Mouse (Mus musculus) forebrain, embryonic 10.5 days (tissue): ENCODE measurements around the gene Glis2. TPM values are rescaled to one million over a fixed set of nuclear protein-coding genes. Genes with fewer than 3 reads are reported as not detected.

Experiments
- DNase-seq: peaks from one replicate; pipeline ENCODE4 v3.0.0-alpha.2; 2017; ENCODE audit warnings: low spot score; ENCODE audit errors: extremely low spot score
- H3K27ac ChIP-seq: fragments of 300-500 bp; sonication (generic); 2 replicates; pipeline ENCODE4 v1.5.1; 2016; ENCODE audit warnings: mild to moderate bottlenecking
- H3K27me3 ChIP-seq: fragments of 300-500 bp; sonication (generic); 2 replicates; pipeline ENCODE4 v1.6.1; 2016; ENCODE audit warnings: mild to moderate bottlenecking; ENCODE audit not compliant: poor library complexity, severe bottlenecking
- H3K36me3 ChIP-seq: fragments of 300-500 bp; sonication (generic); replicated peaks from 2 replicates; pipeline ENCODE4 v1.6.1; 2016; ENCODE audit warnings: mild to moderate bottlenecking, moderate library complexity
- H3K4me1 ChIP-seq: fragments of 300-500 bp; sonication (generic); 2 replicates; pipeline ENCODE4 v1.6.1; 2016
- H3K4me3 ChIP-seq: fragments of 300-500 bp; sonication (generic); 2 replicates; pipeline ENCODE4 v1.5.1; 2016; ENCODE audit warnings: mild to moderate bottlenecking, moderate library complexity
- H3K9me3 ChIP-seq: fragments of 300-500 bp; sonication (generic); 2 replicates; pipeline ENCODE4 v1.6.1; 2016; ENCODE audit warnings: mild to moderate bottlenecking, moderate library complexity
- WGBS: fragments of 180-500 bp; shearing (Covaris S2); methylation state at CpG from one replicate; pipeline ENCODE4 v1.1.7; 2016; 5-methylcytosine and 5-hydroxymethylcytosine counted together
- polyA plus RNA-seq: library from polyadenylated mRNA; unstranded; fragments of >200 nt; fragmentation: Nextera tagmentation; extraction: Ambion mirVana; gene quantifications from 2 replicates; pipeline ENCODE4 v1.2.1, GENCODE M21; 2016

Glis2 gene
- polyA plus RNA-seq, 1 experiment from 2014 or later, result 23.2 TPM

DNA sequence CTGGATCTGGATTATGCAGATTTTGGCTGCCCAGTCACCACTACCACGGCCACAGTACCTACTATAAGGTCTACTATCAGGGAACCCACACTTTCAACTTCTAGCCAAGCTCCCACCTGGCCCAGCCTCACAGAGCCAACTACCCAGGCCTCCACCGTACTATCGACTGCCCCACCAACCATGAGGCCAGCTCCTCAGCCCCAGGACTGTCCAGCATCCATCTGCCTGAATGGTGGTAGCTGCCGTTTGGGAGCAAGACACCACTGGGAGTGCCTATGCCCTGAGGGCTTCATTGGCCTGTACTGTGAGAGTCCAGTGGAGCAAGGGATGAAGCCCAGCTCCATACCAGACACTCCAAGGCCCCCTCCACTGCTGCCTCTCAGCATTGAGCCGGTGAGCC lies 54.7 kb downstream of the Glis2 start:
- 89% methylated on average over 5 of the region's 5 CpGs for WGBS
- H3K4me1 ChIP-seq, result peaks cover 77% of the 10 kb centered on the region

DNA sequence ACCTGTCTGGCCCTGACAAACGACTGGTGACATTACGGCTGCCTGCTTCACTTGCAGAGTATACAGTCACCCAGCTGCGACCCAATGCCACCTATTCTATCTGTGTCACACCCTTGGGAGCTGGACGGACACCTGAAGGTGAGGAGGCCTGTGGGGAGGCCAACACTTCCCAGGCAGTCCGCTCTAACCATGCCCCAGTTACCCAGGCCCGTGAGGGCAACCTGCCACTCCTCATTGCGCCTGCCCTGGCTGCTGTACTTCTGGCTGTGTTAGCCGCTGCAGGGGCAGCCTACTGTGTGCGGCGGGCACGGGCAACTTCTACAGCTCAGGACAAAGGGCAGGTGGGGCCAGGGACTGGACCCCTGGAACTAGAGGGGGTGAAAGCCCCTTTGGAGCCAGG lies 55.2 kb downstream of the Glis2 start:
- Histone ChIP-seq H3K36me3 (peaks cover 71% of the 10 kb centered on the region), H3K4me1 (peaks cover 77% of the 10 kb centered on the region)
- no peak for DNase-seq

More for the DNA sequence above, 54.7 kb downstream of the Glis2 start:
- no peak for DNase-seq
- peaks cover 69% of the 10 kb centered on the region for H3K36me3 ChIP-seq
- peak overlapping the region; percentile 37; the same call in 1 of the 2 replicates for H3K27ac ChIP-seq
- H3K27me3 ChIP-seq, result no peaks in the 10 kb centered on the region
- no peak overlapping the region for H3K4me3 ChIP-seq
- no peaks in the 10 kb centered on the region for H3K9me3 ChIP-seq

DNA sequence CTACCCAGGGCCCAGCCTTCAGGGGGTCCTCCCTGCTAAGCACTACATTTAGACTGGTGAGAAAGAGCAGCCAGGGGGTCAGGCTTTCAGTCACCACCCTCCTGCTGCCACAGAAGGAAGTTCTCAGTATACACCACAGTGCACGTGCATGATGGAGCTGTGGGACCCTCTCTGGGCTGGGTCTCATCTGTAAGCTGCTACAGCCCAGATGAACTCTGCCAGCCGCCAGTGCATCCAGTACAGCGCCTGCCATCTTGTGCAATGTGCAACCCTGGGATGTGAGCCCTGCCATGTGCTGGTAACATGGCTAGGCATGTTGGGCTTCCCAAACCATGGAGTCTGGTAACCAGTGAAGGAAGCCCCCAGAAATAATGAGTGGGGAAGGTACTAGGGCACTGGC lies 55.6 kb downstream of the Glis2 start:
- Histone ChIP-seq H3K9me3 (no peaks in the 10 kb centered on the region), H3K4me3 (no peak overlapping the region), H3K27ac (no peak overlapping the region), H3K36me3 (peaks cover 75% of the 10 kb centered on the region), H3K4me1 (peaks cover 80% of the 10 kb centered on the region), H3K27me3 (no peaks in the 10 kb centered on the region)
- WGBS, result 90% methylated on average over 3 of the region's 3 CpGs
- no peak for DNase-seq

More for the DNA sequence above, 55.2 kb downstream of the Glis2 start:
- WGBS, result 93% methylated on average over 11 of the region's 11 CpGs
- Histone ChIP-seq H3K9me3 (no peaks in the 10 kb centered on the region), H3K27me3 (no peaks in the 10 kb centered on the region), H3K27ac (peak overlapping the region; percentile 37; the same call in 1 of the 2 replicates), H3K4me3 (no peak overlapping the region)

- 85% methylated on average over 1 of the region's 1 CpGs for WGBS
- H3K27ac ChIP-seq, result peak overlapping the region; percentile 81
- DNase-seq, result no peak
- peaks cover 84% of the 10 kb centered on the region for H3K4me1 ChIP-seq
- H3K27me3 ChIP-seq, result no peaks in the 10 kb centered on the region
- H3K36me3 ChIP-seq, result peaks cover 77% of the 10 kb centered on the region
- no peak overlapping the region for H3K4me3 ChIP-seq
- H3K9me3 ChIP-seq, result no peaks in the 10 kb centered on the region
Measured at GRCm38 (mm10) chr16:4651081-4651480, 56.6 kb downstream of the Glis2 start.

- Histone ChIP-seq H3K4me3 (no peak overlapping the region; the same call in 1 of the 2 replicates), H3K9me3 (no peaks in the 10 kb centered on the region), H3K27me3 (no peaks in the 10 kb centered on the region), H3K36me3 (peaks cover 75% of the 10 kb centered on the region), H3K4me1 (peaks cover 84% of the 10 kb centered on the region), H3K27ac (peak overlapping the region; percentile 81)
- DNase-seq, result peak; percentile 60
- WGBS, result 58% methylated on average over 7 of the region's 7 CpGs
Measured at GRCm38 (mm10) chr16:4651624-4652023, 57.1 kb downstream of the Glis2 start.

- no peaks in the 10 kb centered on the region for H3K9me3 ChIP-seq
- H3K36me3 ChIP-seq, result peaks cover 71% of the 10 kb centered on the region
- no peak overlapping the region for H3K4me3 ChIP-seq
- peaks cover 84% of the 10 kb centered on the region for H3K4me1 ChIP-seq
- H3K27me3 ChIP-seq, result no peaks in the 10 kb centered on the region
- no peak for DNase-seq
- peak overlapping the region; percentile 81 for H3K27ac ChIP-seq
- 69% methylated on average over 4 of the region's 4 CpGs for WGBS
Measured at GRCm38 (mm10) chr16:4652707-4653416, 58.3 kb downstream of the Glis2 start.

GRCm38 (mm10) chr16:4654706-4655105 lies 60.2 kb downstream of the Glis2 start:
- no peak for DNase-seq
- 87% methylated on average over 10 of the region's 10 CpGs for WGBS
- H3K36me3 ChIP-seq, result peaks cover 53% of the 10 kb centered on the region
- no peaks in the 10 kb centered on the region for H3K27me3 ChIP-seq
- peak overlapping the region; percentile 75 for H3K27ac ChIP-seq
- H3K9me3 ChIP-seq, result no peaks in the 10 kb centered on the region
- H3K4me3 ChIP-seq, result no peak overlapping the region
- H3K4me1 ChIP-seq, result peaks cover 82% of the 10 kb centered on the region

DNA sequence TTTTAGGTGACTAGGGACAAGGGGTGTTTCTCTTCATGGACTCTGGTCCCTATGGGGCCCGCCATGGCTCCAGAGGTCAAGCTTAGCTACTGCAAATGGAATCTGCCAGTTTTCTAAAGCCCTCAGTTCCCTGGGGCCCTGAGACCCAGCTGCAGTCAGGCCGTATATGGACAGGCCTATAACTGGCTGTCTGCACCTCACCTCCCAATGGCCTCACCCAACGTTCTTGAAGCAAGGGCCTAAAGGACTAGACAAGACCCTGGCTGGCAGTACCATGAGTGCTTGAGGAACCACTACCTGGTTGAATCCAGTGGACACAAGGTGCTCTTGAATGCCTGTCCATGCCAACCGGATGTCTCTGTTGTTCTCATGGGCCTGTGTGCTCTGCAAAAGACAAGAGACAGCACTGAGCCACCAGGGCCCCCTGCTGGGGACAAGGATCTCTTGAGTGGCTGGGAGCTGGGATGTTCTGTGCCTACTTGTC lies 60.8 kb downstream of the Glis2 start:
- no peak for DNase-seq
- Histone ChIP-seq H3K4me3 (no peak overlapping the region), H3K4me1 (peaks cover 82% of the 10 kb centered on the region), H3K36me3 (peaks cover 49% of the 10 kb centered on the region), H3K9me3 (no peaks in the 10 kb centered on the region), H3K27ac (peak overlapping the region; percentile 75), H3K27me3 (no peaks in the 10 kb centered on the region)
- WGBS, result 73% methylated on average over 4 of the region's 4 CpGs

GRCm38 (mm10) chr16:4655764-4656570 lies 61.5 kb downstream of the Glis2 start:
- Histone ChIP-seq H3K27me3 (no peaks in the 10 kb centered on the region), H3K27ac (peak overlapping the region; percentile 75), H3K9me3 (no peaks in the 10 kb centered on the region), H3K4me3 (no peak overlapping the region), H3K36me3 (peaks cover 50% of the 10 kb centered on the region), H3K4me1 (peaks cover 79% of the 10 kb centered on the region)
- no peak for DNase-seq
- 38% methylated on average over 11 of the region's 11 CpGs for WGBS

DNA sequence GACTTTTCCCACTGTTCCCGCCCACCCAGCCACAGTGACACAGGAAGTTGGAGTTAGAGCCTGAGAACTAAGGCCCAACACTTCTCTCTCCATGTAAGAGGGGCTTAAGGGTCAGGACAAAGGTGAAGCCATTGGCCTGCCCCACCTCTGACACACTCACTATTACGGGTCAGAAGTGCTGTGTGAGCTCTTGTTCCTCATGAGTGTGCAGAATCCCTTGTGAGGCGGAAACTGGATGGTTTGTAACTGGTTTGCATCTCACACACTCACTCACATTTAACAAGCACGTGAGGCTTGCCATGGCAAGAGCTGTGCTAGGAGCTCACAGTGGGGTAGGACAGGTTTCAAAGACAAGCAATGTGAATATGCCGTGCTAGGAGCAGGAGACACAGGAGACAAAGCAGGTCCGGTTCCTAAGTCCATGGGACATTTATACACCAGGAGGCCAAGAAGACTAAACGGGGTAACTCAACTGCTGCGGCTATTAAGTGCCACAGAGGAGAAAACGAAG lies 62.1 kb downstream of the Glis2 start:
- H3K36me3 ChIP-seq, result peaks cover 50% of the 10 kb centered on the region
- DNase-seq, result no peak
- H3K4me3 ChIP-seq, result no peak overlapping the region
- H3K9me3 ChIP-seq, result no peaks in the 10 kb centered on the region
- no peaks in the 10 kb centered on the region for H3K27me3 ChIP-seq
- 69% methylated on average over 9 of the region's 9 CpGs for WGBS
- peaks cover 72% of the 10 kb centered on the region for H3K4me1 ChIP-seq
- H3K27ac ChIP-seq, result peak overlapping the region; percentile 75

DNA sequence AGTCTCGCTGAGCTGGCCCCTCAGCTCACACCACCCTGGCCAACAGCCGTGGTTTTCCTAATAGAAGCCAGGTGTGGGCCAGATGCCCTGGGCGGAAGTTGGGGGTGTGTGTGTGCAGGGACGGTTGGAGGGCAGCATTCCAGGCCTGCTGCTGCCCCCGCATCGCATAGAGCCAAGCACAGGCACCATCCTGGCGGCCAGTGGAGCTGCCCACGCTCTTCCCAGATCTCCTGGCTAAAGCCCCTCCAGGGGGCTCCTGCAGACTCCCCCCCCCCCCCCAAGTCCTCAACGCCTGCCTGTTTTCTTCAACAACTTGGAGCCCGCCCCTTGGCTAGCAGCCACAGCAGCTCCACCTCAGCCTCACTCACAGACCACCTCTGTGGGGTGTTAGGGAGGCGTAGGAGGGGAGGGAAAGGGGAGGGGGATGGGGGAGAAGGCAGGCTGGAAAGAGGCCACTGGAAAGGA lies 64.3 kb downstream of the Glis2 start:
- Histone ChIP-seq H3K4me1 (peaks cover 55% of the 10 kb centered on the region), H3K9me3 (no peaks in the 10 kb centered on the region), H3K27ac (peak overlapping the region; percentile 86), H3K36me3 (peaks cover 39% of the 10 kb centered on the region), H3K4me3 (peak overlapping the region; percentile 7; the same call in 1 of the 2 replicates), H3K27me3 (no peaks in the 10 kb centered on the region)
- WGBS, result 29% methylated on average over 11 of the region's 11 CpGs
- peak; percentile 67 for DNase-seq

GRCm38 (mm10) chr16:4659326-4659725 lies 64.8 kb downstream of the Glis2 start:
- Histone ChIP-seq H3K27ac (peak overlapping the region; percentile 86), H3K27me3 (no peaks in the 10 kb centered on the region), H3K36me3 (peaks cover 37% of the 10 kb centered on the region), H3K9me3 (no peaks in the 10 kb centered on the region), H3K4me1 (peaks cover 50% of the 10 kb centered on the region), H3K4me3 (peak overlapping the region; percentile 7; the same call in 1 of the 2 replicates)
- DNase-seq, result no peak
- 12% methylated on average over 2 of the region's 2 CpGs for WGBS
